Mouse (Mus musculus) stomach, embryonic 14.5 days (tissue): ENCODE measurements around the gene Grik5. TPM values are rescaled to one million over a fixed set of nuclear protein-coding genes. Genes with fewer than 3 reads are reported as not detected.
"Not testable (repeated sequence)": the region's sequence is repeated elsewhere in the genome, so short reads cannot be mapped to it uniquely, and the experiment has no call there.

Source experiments
- ATAC-seq: fragments of 200-750 bp; cut with Nextera tagmentation; 2 replicates; pipeline ENCODE4 v1.8.0; 2017; ENCODE audit warnings: low read depth, moderate TSS enrichment; ENCODE audit not compliant: insufficient number of reproducible peaks, insufficient read depth, low FRiP score
- H3K27ac ChIP-seq: fragments of 300-500 bp; sonication (generic); 2 replicates; pipeline ENCODE4 v1.5.1; 2014; ENCODE audit warnings: mild to moderate bottlenecking, low read length, moderate library complexity, mixed read lengths
- H3K27me3 ChIP-seq: fragments of 300-500 bp; sonication (generic); 2 replicates; pipeline ENCODE4 v1.6.1; 2014; ENCODE audit warnings: low read length, control low read depth, mixed read lengths; ENCODE audit not compliant: control insufficient read depth, insufficient read depth
- H3K36me3 ChIP-seq: fragments of 300-500 bp; sonication (generic); 2 replicates; pipeline ENCODE4 v1.6.1; 2014; ENCODE audit warnings: mild to moderate bottlenecking, control low read depth, low read length, moderate library complexity, mixed read lengths; ENCODE audit not compliant: control insufficient read depth, insufficient read depth
- H3K4me1 ChIP-seq: fragments of 300-500 bp; sonication (generic); 2 replicates; pipeline ENCODE4 v1.6.1; 2014; ENCODE audit warnings: low read length, control low read depth, mixed read lengths; ENCODE audit not compliant: control insufficient read depth, insufficient read depth
- H3K4me2 ChIP-seq: fragments of 300-500 bp; sonication (generic); replicated peaks from 2 replicates; pipeline ENCODE4 v1.6.1; 2014; ENCODE audit warnings: low read depth, low read length, control low read depth
- H3K4me3 ChIP-seq: fragments of 300-500 bp; sonication (generic); 2 replicates; pipeline ENCODE4 v1.5.1; 2014; ENCODE audit warnings: low read depth, low read length, control low read depth
- H3K9ac ChIP-seq: fragments of 300-500 bp; sonication (generic); replicated peaks from 2 replicates; pipeline ENCODE4 v1.6.1; 2014; ENCODE audit warnings: low read depth, mild to moderate bottlenecking, control low read depth, low read length, moderate library complexity, mixed read lengths
- H3K9me3 ChIP-seq: fragments of 300-500 bp; sonication (generic); 2 replicates; pipeline ENCODE4 v1.6.1; 2016; ENCODE audit warnings: low read depth, low read length, control low read depth; ENCODE audit not compliant: control insufficient read depth
- WGBS: fragments of 180-500 bp; shearing (Covaris S2); extraction: QIAGEN DNeasy Blood & Tissue Kit; methylation state at CpG from one replicate; pipeline ENCODE4 v1.1.7; 2014; 5-methylcytosine and 5-hydroxymethylcytosine counted together
- polyA plus RNA-seq: library from polyadenylated mRNA; unstranded; fragments of >200 nt; fragmentation: Nextera tagmentation; extraction: Ambion mirVana; gene quantifications from 2 replicates; pipeline ENCODE4 v1.2.1, GENCODE M21; 2014

The Grik5 gene
- polyA plus RNA-seq, 1 experiment from 2014 or later: 12.3 TPM

DNA sequence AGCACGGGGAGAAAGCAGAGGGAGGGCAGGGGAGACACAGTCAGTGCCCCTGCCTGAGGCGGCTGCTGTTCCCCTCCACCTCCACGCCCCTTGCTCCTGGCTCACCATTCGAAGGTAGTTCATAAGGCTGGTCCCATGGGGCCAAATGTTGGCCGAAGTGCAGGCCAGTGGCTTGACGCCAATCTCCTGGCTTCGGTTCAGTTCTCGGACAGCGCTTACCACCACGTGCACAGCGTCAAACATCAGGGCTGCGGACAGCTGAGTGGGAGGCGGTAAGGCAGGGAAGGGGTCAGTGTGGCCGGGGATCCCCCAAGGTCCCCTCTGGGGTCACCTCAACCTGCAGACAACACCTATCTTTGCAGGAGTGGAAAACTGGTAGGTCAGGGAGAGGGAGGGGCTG, 13.3 kb downstream of the Grik5 start:
- Histone ChIP-seq H3K36me3 (peaks cover 61% of the 10 kb centered on the region), H3K4me3 (no peak overlapping the region), H3K9me3 (no peaks in the 10 kb centered on the region), H3K4me2 (no peak overlapping the region), H3K9ac (no peak overlapping the region), H3K27ac (no peak overlapping the region), H3K27me3 (no peaks in the 10 kb centered on the region), H3K4me1 (no peaks in the 10 kb centered on the region)
- ATAC-seq: no peak; the same call in 1 of the 2 replicates
- 86% methylated on average over 14 of the region's 14 CpGs for WGBS

DNA sequence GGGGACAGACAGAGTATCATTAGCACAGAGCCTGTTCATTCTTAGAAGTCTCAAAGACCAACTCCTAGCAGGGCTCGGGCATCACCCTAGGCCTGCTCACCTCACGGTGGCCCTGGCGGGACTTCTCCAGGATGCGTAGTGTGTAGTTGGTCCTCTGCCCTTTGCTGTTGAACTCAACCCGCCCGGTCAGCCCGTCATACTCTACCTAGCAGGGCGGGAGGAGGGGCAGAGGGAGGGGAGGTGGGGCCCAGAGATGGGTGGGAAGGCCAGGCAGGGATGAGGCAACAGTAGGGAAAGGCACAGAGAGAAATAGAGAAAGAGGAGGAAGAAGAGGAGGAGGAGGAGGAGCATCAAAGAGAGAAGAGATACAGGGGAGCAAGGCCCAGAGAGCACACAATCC, 13.8 kb downstream of the Grik5 start:
- no peak for ATAC-seq
- WGBS: 86% methylated on average over 8 of the region's 8 CpGs

DNA sequence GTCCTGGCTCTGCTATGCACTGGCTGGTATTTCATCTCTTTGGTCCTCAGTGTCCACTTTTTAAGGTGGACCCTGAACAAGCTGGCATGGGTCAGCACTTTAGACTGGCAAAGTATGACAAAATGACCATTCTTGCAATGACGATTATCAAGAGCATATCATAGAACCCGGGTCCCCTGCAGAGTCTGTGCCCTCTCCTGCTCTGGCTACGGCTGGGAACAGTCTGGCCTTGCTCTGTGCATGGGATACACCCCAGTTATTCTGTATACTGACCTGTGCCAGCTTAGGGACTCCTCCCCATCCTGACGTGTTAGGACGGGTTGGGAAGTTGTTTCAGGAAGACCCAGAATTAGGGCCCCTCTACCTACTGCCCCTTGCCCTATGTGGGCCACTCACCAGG, 14.3 kb downstream of the Grik5 start:
- Histone ChIP-seq H3K4me2 (no peak overlapping the region), H3K36me3 (peaks cover 51% of the 10 kb centered on the region), H3K27me3 (no peaks in the 10 kb centered on the region), H3K9me3 (no peaks in the 10 kb centered on the region), H3K9ac (no peak overlapping the region), H3K4me3 (no peak overlapping the region), H3K4me1 (no peaks in the 10 kb centered on the region), H3K27ac (no peak overlapping the region)
- 94% methylated on average over 5 of the region's 5 CpGs for WGBS
- no peak for ATAC-seq

More for the DNA sequence above, 13.8 kb downstream of the Grik5 start:
- H3K9ac ChIP-seq: no peak overlapping the region
- no peak overlapping the region for H3K4me3 ChIP-seq
- no peaks in the 10 kb centered on the region for H3K27me3 ChIP-seq
- H3K27ac ChIP-seq: no peak overlapping the region
- no peaks in the 10 kb centered on the region for H3K9me3 ChIP-seq
- no peaks in the 10 kb centered on the region for H3K4me1 ChIP-seq
- peaks cover 56% of the 10 kb centered on the region for H3K36me3 ChIP-seq
- no peak overlapping the region for H3K4me2 ChIP-seq

DNA sequence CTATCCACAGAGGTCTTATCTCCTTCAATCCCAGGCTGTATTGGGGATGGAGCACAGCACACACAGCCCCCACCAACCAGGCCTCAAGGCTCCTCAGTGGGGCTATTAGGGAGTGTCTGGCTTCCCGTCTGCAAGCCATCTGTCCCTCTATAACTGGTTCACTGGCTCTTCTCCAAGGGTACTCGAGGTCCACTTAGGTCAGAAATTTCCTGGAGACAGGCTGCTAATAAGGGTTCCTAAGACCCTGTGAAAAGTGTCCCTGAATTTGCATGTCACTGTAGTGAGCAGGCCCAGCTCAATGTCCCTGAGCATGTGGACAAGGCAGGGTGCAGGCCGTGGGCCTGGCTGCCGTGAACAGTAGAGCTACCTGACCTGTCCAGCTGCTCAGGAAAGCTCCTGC, 15.2 kb downstream of the Grik5 start:
- Histone ChIP-seq H3K36me3 (peaks cover 46% of the 10 kb centered on the region), H3K27me3 (no peaks in the 10 kb centered on the region), H3K4me1 (no peaks in the 10 kb centered on the region), H3K9me3 (no peaks in the 10 kb centered on the region), H3K4me3 (no peak overlapping the region), H3K27ac (no peak overlapping the region), H3K4me2 (no peak overlapping the region), H3K9ac (no peak overlapping the region)
- 60% methylated on average over 4 of the region's 4 CpGs for WGBS
- ATAC-seq: no peak

DNA sequence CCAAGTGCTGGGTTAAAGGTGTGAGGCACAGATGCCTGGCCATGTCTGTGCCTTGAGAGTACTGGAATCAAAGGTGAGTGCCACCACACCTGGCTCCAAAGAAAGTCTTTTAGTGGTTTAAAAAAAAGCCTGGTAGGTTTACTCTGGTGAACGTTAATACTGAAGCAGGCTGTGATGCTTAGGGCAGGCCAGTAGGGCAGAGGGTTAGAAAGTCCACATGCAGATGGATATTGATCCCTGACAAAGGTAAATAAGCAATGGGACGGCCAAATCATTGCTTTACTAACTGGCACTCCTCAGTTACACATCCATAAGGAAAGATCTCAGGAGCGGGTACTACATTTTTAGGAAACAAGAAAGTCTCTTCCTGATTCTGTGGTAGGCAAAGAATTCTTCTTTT, 19.6 kb downstream of the Grik5 start:
- H3K9me3 ChIP-seq: no peaks in the 10 kb centered on the region
- no peaks in the 10 kb centered on the region for H3K4me1 ChIP-seq
- H3K36me3 ChIP-seq: peaks cover 34% of the 10 kb centered on the region
- no peak overlapping the region for H3K9ac ChIP-seq
- H3K4me2 ChIP-seq: no peak overlapping the region
- no peak for ATAC-seq
- no peaks in the 10 kb centered on the region for H3K27me3 ChIP-seq
- WGBS: 69% methylated on average over 3 of the region's 3 CpGs
- H3K4me3 ChIP-seq: no peak overlapping the region
- no peak overlapping the region for H3K27ac ChIP-seq

DNA sequence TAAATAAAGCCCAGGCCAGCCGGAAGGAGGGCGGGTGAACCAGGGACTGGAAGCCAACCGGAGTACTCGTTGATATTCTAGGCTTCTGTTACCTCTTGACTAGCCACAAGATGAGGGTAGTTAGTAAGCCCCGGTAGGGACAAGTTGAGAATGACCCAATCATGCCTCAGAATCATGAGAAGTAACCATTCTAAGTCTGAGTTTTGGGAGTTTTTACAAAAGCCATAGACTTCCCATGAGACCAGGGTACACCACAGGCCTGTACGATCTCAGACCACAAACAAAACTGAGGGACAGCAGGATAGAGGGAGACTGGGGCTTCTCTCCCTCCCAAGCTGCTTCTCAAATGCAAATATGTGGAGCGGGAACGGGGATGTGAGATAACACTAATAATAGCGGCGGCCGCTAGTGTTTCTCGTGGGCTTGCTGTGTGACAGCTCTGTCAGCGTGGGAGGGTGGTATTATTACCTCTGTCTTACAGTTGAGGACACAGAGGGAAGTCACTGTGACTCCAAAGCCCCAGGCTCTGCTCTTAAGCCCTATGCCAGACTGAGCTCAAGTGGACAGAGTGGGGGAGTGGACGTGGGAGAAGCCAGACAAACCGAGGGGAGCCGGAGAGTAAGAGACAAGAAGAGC, 22.7 kb downstream of the Grik5 start:
- Histone ChIP-seq H3K4me3 (no peak overlapping the region), H3K36me3 (peaks cover 27% of the 10 kb centered on the region), H3K4me2 (no peak overlapping the region), H3K9ac (no peak overlapping the region), H3K27me3 (no peaks in the 10 kb centered on the region), H3K27ac (no peak overlapping the region), H3K4me1 (no peaks in the 10 kb centered on the region), H3K9me3 (no peaks in the 10 kb centered on the region)
- WGBS: 79% methylated on average over 16 of the region's 16 CpGs
- no peak for ATAC-seq

DNA sequence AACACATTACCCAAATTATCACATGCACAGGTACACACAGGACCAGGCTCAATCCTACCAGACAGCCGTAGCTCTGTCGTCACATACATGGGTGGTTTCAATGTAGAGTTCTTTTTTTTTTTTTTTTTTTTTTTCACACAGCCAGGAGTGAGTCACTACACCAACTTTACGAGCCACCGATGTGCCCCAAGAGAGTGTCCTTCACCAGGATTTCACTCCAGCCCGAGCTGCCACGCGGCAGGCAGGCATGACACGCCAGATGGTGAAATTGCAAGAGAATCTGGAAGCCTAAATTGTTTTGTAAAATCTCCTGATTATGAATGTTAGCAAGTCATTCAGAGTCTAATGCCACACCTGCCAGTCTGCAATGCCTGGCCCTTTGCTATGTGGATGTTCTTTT, 24.8 kb downstream of the Grik5 start:
- peaks cover 39% of the 10 kb centered on the region for H3K36me3 ChIP-seq
- no peaks in the 10 kb centered on the region for H3K27me3 ChIP-seq
- no peaks in the 10 kb centered on the region for H3K9me3 ChIP-seq
- H3K4me1 ChIP-seq: no peaks in the 10 kb centered on the region
- H3K4me2 ChIP-seq: no peak overlapping the region
- WGBS: 97% methylated on average over 8 of the region's 8 CpGs
- H3K9ac ChIP-seq: no peak overlapping the region
- no peak overlapping the region for H3K4me3 ChIP-seq
- ATAC-seq: no peak
- H3K27ac ChIP-seq: no peak overlapping the region

DNA sequence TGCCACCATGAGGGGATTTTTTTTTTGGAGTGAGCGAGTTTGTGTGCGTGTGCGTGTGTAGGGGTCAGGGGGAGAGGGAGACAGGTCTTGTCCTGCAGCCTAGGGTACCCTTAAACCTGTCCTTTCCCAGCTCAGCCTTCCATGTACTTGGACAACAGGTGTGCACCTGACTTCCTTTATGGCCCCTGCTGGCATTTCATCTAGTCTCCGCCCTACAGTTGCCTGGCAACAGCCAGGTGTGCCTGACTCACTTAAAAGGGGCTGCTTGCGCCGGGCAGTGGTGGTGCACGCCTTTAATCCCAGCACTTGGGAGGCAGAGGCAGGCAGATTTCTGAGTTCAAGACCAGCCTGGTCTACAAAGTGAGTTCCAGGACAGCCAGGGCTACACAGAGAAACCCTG, 27.5 kb downstream of the Grik5 start:
- not testable (repeated sequence) for H3K9me3 ChIP-seq, H3K4me3 ChIP-seq, H3K4me1 ChIP-seq, H3K9ac ChIP-seq, H3K27me3 ChIP-seq, H3K4me2 ChIP-seq, H3K27ac ChIP-seq, ATAC-seq
- WGBS: 92% methylated on average over 7 of the region's 7 CpGs
- H3K36me3 ChIP-seq: peaks cover 37% of the 10 kb centered on the region

DNA sequence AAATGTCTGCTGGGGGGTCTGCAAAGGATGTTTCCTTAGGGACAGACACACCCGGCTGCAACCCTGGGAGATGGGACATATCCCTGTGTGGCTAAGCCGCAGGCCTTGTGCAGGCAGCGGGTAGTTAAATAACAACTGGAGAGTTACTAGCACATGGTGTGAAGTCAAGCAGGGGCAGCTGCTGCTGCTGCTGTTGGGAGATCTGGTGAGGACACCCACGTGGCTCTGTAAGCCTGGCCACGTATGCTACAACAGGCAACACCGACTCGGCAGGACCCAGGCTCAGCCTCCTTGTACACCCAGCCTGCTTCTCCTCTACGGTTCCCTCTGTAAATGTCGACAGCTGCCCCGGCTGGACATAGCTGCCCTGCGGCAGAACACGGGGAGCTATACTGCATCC, 30.2 kb downstream of the Grik5 start:
- H3K36me3 ChIP-seq: peaks cover 30% of the 10 kb centered on the region
- no peaks in the 10 kb centered on the region for H3K4me1 ChIP-seq
- no peak overlapping the region for H3K9ac ChIP-seq
- 88% methylated on average over 12 of the region's 12 CpGs for WGBS
- no peak overlapping the region for H3K4me2 ChIP-seq
- H3K27ac ChIP-seq: no peak overlapping the region
- H3K9me3 ChIP-seq: no peaks in the 10 kb centered on the region
- no peak for ATAC-seq
- H3K4me3 ChIP-seq: no peak overlapping the region
- no peaks in the 10 kb centered on the region for H3K27me3 ChIP-seq
